Mouse (Mus musculus) forebrain, postnatal 0 days (tissue): ENCODE results near the gene Kcnk1. TPM values are rescaled to one million over a fixed set of nuclear protein-coding genes. Genes with fewer than 3 reads are reported as not detected.
A peak's percentile ranks its signal among the peaks of the same experiment; 100 is the strongest.

Experiments used
- ATAC-seq: fragments of 200-750 bp; cut with Nextera tagmentation; 2 replicates; pipeline ENCODE4 v1.8.0; 2017; ENCODE audit warnings: mild to moderate bottlenecking, moderate library complexity
- DNase-seq: peaks from one replicate; pipeline ENCODE4 v3.0.0-alpha.2; 2015
- H3K27ac ChIP-seq: fragments of 300-500 bp; sonication (generic); 2 replicates; pipeline ENCODE4 v1.5.1; 2014; ENCODE audit warnings: low read depth, mild to moderate bottlenecking, antibody characterized with exemption, low read length, moderate library complexity, mixed read lengths
- H3K27me3 ChIP-seq: fragments of 300-500 bp; sonication (generic); 2 replicates; pipeline ENCODE4 v1.6.1; 2014; ENCODE audit warnings: mild to moderate bottlenecking, low read length, mixed read lengths; ENCODE audit not compliant: insufficient read depth
- H3K36me3 ChIP-seq: fragments of 300-500 bp; sonication (generic); 2 replicates; pipeline ENCODE4 v1.6.1; 2014; ENCODE audit warnings: mild to moderate bottlenecking, moderate library complexity; ENCODE audit not compliant: insufficient read depth
- H3K4me1 ChIP-seq: fragments of 300-500 bp; sonication (generic); 2 replicates; pipeline ENCODE4 v1.6.1; 2014; ENCODE audit warnings: antibody characterized with exemption; ENCODE audit not compliant: insufficient read depth
- H3K4me2 ChIP-seq: fragments of 300-500 bp; sonication (generic); 2 replicates; pipeline ENCODE4 v1.6.1; 2014; ENCODE audit warnings: low read depth, mild to moderate bottlenecking, moderate library complexity
- H3K4me3 ChIP-seq: fragments of 300-500 bp; sonication (generic); 2 replicates; pipeline ENCODE4 v1.5.1; 2014; ENCODE audit warnings: low read depth, low read length, mixed read lengths
- H3K9ac ChIP-seq: fragments of 300-500 bp; sonication (generic); 2 replicates; pipeline ENCODE4 v1.6.1; 2014; ENCODE audit warnings: mild to moderate bottlenecking
- H3K9me3 ChIP-seq: fragments of 300-500 bp; sonication (generic); 2 replicates; pipeline ENCODE4 v1.6.1; 2016; ENCODE audit warnings: low read length
- CTCF ChIP-seq: sonication (generic); IDR thresholded peaks from 2 replicates; pipeline ENCODE4 v1.5.1; 2016; ENCODE audit warnings: antibody characterized with exemption, control low read depth, low read depth
- WGBS: fragments of 180-500 bp; shearing (Covaris S2); extraction: QIAGEN DNeasy Blood & Tissue Kit; methylation state at CpG from one replicate; pipeline ENCODE4 v1.1.7; 2014; 5-methylcytosine and 5-hydroxymethylcytosine counted together
- polyA plus RNA-seq: library from polyadenylated mRNA; unstranded; fragments of >200 nt; fragmentation: Nextera tagmentation; extraction: Ambion mirVana; gene quantifications from 2 replicates; pipeline ENCODE4 v1.2.1, GENCODE M21; 2015
- total RNA-seq: library from RNA; depleted of rRNA; stranded (reverse); fragments of >200 nt; gene quantifications from 2 replicates; pipeline ENCODE4 v1.2.3, GENCODE M21; 2014

Gene Kcnk1
- total and polyA plus RNA-seq, 2 experiments from 2014 or later: 38.8 to 43.9 TPM

DNA sequence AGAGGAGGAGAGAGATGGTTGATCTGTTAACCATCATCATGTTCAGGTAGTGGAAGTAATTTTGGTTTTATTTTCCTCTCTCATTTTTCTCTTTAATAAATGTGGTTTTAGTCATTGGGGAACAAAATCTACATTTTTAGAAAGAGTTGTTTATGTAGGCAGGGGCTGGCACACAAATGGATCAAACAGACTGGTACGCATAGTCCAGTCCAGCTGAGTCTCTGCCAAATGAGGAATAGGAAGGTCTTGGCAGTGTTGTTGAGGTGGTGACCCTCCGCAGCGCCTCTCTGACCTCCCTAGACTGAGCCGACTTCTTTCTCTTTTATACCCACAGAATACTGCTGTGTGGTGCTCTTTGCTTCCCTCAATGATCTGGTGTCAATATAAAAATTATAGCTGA, 19.0 kb upstream of the Kcnk1 start:
- 71% methylated on average over 4 of the region's 4 CpGs for WGBS
- no peak for ATAC-seq

DNA sequence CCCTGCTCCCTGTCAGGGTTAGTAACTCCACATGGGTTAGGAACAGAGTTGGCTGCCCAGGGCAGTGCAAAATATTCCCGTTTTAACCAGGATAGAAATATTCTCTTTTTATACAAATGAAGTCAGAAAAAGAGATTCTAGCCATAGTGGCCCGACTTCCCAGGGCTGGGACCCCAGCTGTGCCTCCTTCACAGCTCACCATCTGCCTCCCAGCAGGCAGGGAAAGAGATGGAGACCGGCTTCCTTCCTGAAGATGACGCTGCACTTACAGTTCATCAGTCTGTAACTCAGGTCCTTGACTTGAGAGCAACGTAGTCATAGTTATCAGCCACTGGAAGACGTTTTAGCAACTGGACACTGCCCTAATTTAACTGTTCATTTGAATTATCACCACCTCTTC, 14.1 kb upstream of the Kcnk1 start:
- no peaks in the 10 kb centered on the region for H3K27me3 ChIP-seq
- no peak for ATAC-seq

More for the DNA sequence above, 19.0 kb upstream of the Kcnk1 start:
- Histone ChIP-seq H3K27ac (no peak overlapping the region), H3K4me1 (no peaks in the 10 kb centered on the region), H3K27me3 (no peaks in the 10 kb centered on the region), H3K36me3 (no peaks in the 10 kb centered on the region), H3K4me3 (no peak overlapping the region), H3K9ac (no peak overlapping the region), H3K4me2 (no peak overlapping the region), H3K9me3 (no peaks in the 10 kb centered on the region)
- DNase-seq: no peak
- no peak for TF ChIP-seq CTCF

GRCm38 (mm10) chr8:125983515-125983914, 11.5 kb upstream of the Kcnk1 start:
- no peak overlapping the region for H3K4me2 ChIP-seq
- H3K4me3 ChIP-seq: no peak overlapping the region
- H3K36me3 ChIP-seq: no peaks in the 10 kb centered on the region
- H3K9ac ChIP-seq: no peak overlapping the region
- WGBS: 82% methylated on average over 3 of the region's 3 CpGs
- no peaks in the 10 kb centered on the region for H3K9me3 ChIP-seq
- H3K27ac ChIP-seq: no peak overlapping the region
- TF ChIP-seq CTCF: no peak
- no peaks in the 10 kb centered on the region for H3K27me3 ChIP-seq
- peaks cover 2% of the 10 kb centered on the region; the same call in 1 of the 2 replicates for H3K4me1 ChIP-seq
- DNase-seq (no peak), ATAC-seq (no peak)

More for the DNA sequence above, 14.1 kb upstream of the Kcnk1 start:
- TF ChIP-seq CTCF: no peak
- WGBS: 42% methylated on average over 6 of the region's 6 CpGs
- no peak overlapping the region for H3K27ac ChIP-seq
- H3K4me1 ChIP-seq: peaks cover 2% of the 10 kb centered on the region; the same call in 1 of the 2 replicates
- no peak for DNase-seq
- H3K9me3 ChIP-seq: no peaks in the 10 kb centered on the region
- H3K9ac ChIP-seq: no peak overlapping the region
- H3K36me3 ChIP-seq: no peaks in the 10 kb centered on the region
- no peak overlapping the region for H3K4me3 ChIP-seq
- no peak overlapping the region for H3K4me2 ChIP-seq

DNA sequence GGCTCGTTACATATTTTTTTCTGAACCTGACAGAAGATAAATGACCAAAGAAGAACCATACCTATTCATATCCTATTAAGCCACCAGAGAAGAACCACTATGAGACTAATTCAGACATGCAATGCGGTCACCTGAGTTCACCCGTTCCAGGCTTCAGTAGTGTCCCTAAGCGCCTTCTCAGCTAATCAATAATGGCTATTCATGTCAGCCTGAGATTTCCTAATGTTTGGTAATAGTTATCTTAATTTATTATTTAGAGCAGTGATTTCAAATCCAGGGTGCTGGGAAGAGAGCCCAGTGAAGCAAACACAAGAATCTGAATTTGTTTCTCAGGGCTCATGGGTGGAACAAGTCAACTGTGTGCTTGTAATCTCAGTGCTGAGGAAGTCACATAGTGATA, 10.8 kb upstream of the Kcnk1 start:
- no peaks in the 10 kb centered on the region for H3K36me3 ChIP-seq

DNA sequence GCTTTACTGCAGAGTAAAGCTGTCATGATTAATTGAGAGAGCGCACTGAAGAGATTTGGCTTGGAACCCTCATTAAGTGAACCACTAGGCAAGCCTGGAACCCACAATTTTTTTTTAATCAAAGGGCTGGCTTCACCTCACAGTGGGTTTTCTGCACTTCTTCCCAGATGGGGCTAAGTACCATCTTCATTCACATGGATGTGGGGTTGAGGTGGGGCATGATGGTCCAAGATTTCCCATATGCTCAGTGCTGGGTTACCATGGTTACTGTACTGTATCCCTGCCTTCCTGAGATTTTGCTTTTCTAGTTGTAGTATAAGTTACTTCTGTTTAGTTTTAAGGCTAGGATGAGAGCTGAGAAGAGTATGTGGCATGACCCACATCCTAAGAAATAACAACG, 9.6 kb upstream of the Kcnk1 start:
- ATAC-seq (peak; percentile 79), DNase-seq (peak; percentile 50)
- Histone ChIP-seq H3K9me3 (no peaks in the 10 kb centered on the region), H3K4me3 (no peak overlapping the region), H3K4me1 (peaks cover 2% of the 10 kb centered on the region; the same call in 1 of the 2 replicates), H3K4me2 (no peak overlapping the region), H3K9ac (no peak overlapping the region), H3K27ac (peak overlapping the region; percentile 62), H3K36me3 (no peaks in the 10 kb centered on the region), H3K27me3 (no peaks in the 10 kb centered on the region)
- TF ChIP-seq CTCF: no peak
- 56% methylated on average over 2 of the region's 2 CpGs for WGBS

More for the DNA sequence above, 10.8 kb upstream of the Kcnk1 start:
- no peak for TF ChIP-seq CTCF
- no peak for DNase-seq
- H3K9me3 ChIP-seq: no peaks in the 10 kb centered on the region
- no peak overlapping the region for H3K4me2 ChIP-seq
- H3K27me3 ChIP-seq: no peaks in the 10 kb centered on the region
- ATAC-seq: no peak
- 92% methylated on average over 4 of the region's 4 CpGs for WGBS
- H3K27ac ChIP-seq: no peak overlapping the region
- H3K9ac ChIP-seq: no peak overlapping the region
- no peak overlapping the region for H3K4me3 ChIP-seq
- peaks cover 2% of the 10 kb centered on the region; the same call in 1 of the 2 replicates for H3K4me1 ChIP-seq

DNA sequence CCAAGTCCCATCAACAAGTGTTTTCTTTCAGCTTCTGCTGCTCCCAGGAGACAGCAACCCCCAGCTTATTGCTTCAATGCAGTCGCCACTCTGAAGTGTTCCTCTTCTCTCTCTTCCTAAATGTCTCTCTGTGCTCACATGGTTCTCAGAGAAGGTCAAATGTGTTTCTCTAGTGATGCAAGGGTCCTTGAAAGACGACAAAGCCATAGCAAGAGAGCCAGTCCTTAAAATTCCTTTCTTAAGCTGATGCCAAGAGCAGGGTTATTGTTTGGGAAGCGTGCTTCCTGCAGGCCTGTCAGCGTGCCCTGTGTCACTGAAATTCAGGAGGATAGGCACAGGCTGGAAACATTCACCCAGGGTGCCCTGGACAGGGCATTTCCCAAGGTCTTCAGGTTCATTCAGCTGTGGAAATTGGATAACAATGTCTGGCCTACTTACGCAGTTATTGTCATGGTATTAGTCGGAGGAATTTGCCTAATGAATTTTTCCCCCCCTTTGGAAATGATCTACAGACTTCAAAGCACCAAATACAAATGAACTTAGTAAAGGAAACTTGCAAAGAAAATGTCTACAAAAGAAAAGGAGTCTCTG, 7.9 kb upstream of the Kcnk1 start:
- no peaks in the 10 kb centered on the region for H3K9me3 ChIP-seq
- DNase-seq: no peak
- 20% methylated on average over 6 of the region's 6 CpGs for whole genome bisulfite sequencing
- H3K27ac ChIP-seq: no peak overlapping the region
- ATAC-seq: no peak; the same call in 1 of the 2 replicates
- no peaks in the 10 kb centered on the region for H3K36me3 ChIP-seq
- H3K9ac ChIP-seq: no peak overlapping the region
- no peaks in the 10 kb centered on the region for H3K27me3 ChIP-seq
- H3K4me2 ChIP-seq: no peak overlapping the region
- TF ChIP-seq CTCF: no peak
- no peak overlapping the region for H3K4me3 ChIP-seq
- H3K4me1 ChIP-seq: peaks cover 2% of the 10 kb centered on the region; the same call in 1 of the 2 replicates

DNA sequence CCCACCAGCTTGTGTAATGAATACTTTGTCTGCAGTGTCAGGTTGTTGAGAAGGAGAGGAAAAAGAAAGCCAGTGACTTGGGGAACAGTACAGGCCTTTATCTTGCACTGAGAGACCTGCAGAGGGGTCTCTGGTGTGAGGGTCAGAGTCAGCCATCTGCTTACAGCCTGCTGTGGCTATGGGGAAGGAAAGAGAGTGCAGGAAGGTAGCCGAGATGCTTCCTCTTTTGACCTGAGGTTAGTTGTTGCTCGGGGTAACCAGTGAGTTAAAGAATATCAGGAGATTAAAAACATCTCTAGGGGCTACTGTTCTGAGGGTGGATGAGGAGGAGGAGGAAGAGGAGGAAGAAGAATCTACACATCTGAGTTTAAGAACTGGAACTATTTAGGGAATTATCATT, 7.0 kb upstream of the Kcnk1 start:
- WGBS: 53% methylated on average over 2 of the region's 2 CpGs
- TF ChIP-seq CTCF: no peak
- DNase-seq: no peak
- no peak overlapping the region for H3K9ac ChIP-seq
- H3K4me1 ChIP-seq: peaks cover 2% of the 10 kb centered on the region; the same call in 1 of the 2 replicates
- H3K27me3 ChIP-seq: no peaks in the 10 kb centered on the region; the same call in 1 of the 2 replicates
- H3K9me3 ChIP-seq: no peaks in the 10 kb centered on the region
- no peak for ATAC-seq
- no peak overlapping the region for H3K27ac ChIP-seq
- no peak overlapping the region for H3K4me3 ChIP-seq
- H3K4me2 ChIP-seq: no peak overlapping the region
- H3K36me3 ChIP-seq: no peaks in the 10 kb centered on the region
